Mouse (Mus musculus) spleen, adult 18-20 months (tissue): Measurements from ENCODE around the gene Gmppb.
"Not testable (repeated sequence)": the region's sequence is repeated elsewhere in the genome, so short reads cannot be mapped to it uniquely, and the experiment has no call there.

Experiments used
- DNase-seq, 2 experiments: peaks; one replicate each; pipeline ENCODE4 v3.0.0; 2022; ENCODE audit warnings: mixed read lengths in 2 of 2

Gene Gmppb

DNA sequence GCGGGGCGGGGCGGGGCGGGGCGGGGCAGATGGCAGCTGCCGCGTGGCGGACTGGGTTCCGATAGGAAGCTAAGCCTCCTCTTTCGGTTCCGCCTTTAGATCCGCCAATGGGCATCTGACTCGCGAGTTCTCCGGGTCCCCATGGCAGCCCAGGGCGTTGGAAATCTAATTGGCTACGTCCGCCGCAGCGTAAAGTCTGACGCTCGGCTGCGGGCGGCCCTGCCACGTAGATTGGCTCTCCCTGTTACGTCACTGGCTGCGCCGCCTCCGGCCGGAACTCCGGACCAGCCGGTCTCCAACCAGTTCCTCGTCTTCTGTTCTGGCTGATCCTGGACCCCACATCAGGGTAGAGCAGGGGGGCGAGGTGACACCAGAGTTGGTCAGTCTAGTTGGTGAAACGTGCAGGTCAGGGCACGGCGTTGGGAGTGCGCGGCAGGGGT, at the start of gene Gmppb:
Gene Gmppb, plus strand, starts transcription at position 227 of the 440 bp plus-strand sequence.
- DNase-seq, result peak; percentile 89 to 96

DNA sequence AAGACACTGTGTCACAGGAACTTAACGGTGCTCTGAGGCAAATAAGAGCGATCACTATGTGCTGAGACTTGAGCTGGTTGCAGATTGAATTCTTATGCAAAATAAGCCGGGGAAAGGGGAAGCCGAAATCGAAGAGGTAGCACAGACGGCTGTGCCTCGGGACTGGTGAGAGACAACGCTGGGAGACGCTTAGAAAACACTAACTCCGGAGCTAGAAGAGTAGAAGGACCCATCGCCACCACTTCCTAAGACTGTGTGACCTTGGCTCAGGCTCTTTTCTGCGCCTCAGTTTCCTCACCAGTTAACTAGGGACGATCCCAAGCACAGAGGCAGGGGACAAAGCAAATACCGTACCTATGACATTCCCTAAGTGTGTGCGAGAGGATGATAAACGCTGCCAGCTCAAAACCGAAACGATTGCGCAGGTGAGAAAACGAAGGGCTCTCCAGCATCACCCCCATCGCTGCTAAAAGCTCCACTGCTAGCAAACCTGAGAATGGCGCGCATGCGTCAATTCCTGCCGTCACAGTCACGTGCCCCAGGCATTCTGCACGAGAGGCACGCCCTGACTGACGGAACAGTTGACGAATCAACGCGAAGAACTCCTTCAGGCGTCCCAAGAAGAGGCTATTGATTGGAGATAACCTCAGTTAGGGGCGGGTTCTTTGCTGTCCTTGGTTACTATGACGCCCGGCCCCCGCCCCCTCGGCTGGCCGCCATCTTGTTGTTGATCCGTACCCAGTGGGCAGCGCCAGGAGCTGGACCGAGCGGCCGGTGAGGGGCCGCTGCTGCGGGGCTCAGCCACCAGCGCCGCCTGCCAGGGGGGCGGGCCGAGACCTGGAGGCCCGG, 46.9 kb upstream of the Gmppb start, which contains the start of gene Ip6k1:
Gene Ip6k1, plus strand, starts transcription at position 580 of the 849 bp plus-strand sequence.
- peak; percentile 99 for DNase-seq

DNA sequence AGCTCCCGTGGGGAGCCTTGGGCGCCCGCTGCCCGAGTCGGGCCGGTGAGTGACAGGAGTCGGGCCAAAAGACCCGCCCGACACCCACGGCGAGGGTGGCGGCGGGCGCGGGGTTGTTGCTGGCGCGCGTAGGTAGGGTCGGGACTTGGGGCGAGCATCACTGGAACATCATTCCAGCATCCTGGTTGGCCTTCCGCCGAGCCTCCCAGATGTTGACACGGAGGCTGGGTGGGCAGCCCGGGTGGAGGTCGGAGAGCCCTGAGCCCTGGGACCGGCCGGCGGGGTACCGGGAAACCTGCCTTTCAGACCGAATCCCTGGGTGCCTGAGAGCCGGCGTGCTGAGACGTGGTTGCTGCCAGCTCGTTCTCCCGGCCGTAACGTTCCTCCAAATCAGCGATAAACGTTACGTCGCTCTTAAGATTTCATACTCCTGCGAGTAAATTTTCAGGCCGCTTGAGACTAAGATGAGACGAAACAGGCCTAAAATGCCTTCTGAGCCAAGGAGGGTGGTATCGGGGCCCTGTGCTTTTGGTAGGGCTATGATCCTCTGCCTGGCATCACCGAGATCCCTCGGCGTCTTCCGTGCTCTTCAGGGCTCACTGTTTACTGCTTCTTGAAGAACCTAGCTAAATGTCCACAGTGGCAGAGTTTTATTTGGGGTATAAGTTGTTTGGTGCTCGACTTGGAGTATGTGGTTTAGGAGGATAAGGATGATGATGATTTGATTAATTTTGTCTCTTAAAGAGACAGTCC, 46.1 kb upstream of the Gmppb start:
- no peak for DNase-seq

DNA sequence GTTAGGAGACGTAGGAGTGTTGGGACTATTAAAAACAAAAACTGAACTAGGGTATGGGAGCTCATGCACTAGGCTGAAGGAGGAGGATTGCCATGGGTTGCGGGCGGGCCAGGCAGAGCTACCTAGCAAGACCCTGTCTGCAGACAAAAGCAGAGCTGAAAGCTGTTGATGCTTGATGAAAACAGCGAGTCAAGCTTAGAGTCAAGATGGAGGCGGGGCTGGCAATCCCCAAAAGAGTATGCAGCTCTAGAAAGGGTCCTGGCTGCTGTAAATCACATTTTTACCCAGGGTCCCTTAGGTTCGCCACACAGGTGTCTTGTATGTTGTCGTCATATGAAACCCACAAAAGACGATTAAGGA, 45.5 kb upstream of the Gmppb start:
- peak in 1 of 2 experiments; percentile 16 for DNase-seq

DNA sequence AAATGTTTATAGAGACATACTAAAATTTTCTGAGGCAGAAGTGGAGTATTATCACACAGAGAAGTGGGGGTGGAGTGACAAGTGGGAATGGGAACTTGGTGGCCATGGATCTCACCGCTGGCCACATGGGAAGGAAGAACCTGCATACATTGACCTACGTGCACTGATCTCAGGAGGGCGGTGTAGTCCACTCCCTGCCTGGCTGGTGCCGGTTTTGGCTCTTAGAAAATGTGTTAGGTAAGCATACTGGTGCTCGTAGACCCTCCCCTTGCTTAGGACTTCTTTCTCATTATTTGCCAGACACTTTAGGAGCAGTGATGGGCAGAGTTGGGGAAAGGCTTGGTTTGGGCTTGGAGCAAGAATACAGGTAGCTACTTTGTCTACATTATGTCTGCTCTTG, 41.0 kb upstream of the Gmppb start:
- DNase-seq, result no peak

DNA sequence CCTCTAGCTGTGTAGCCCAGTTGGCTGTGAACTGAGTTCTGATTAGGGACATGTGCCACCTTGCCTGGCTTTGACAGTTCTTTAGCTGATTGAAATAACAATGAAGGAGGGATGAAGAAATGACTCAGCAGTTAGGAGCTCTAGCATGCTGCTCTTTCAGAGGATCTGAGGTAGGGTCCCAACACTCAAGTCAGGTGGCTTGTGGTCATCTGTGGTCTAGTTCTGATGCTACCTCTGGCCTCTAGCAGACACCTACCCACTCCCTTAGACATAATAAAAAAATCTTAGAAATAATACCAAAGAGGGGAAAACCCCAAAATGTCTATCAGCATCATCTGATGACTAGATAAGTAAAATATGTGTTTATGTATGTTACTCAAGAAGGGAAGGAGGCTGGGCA, 38.7 kb upstream of the Gmppb start:
- DNase-seq, result no peak

DNA sequence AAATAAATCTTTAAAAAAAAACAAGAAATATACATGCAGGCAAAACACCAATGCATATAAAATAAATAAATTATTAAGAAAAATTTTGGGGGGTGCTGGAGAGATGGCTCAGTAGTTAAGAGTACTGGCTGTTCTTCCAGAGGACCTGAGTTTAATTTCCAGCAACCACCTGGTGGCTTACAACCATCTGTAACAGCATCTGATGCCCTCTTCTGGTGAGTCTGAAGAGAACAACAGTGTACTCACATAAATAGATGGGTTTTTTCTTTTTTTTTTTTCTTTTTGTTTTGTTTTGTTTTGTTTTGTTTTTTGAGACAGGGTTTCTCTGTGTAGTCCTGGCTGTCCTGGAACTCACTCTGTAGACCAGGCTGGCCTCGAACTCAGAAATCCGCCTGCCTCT, 35.5 kb upstream of the Gmppb start:
- not testable (repeated sequence) for DNase-seq

DNA sequence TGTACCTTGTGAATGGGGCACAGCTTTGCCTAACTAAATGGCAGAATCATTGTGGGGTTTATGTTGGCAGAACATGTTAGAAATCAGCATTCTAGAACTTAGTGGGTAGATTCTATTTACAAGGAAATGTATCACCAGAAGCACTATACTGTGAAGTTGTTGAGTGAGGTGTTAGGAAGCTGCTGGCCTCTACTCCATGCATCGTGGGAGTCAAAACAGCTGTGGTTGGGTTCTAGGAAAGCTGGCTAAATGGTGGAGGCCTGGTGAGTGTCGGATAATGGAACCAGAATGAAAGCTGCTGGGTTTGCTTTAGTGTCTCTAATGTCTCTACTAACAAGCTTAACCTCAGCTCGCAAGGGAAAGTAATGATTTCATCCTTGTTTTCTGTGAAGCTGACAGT, 31.9 kb upstream of the Gmppb start:
- no peak for DNase-seq

DNA sequence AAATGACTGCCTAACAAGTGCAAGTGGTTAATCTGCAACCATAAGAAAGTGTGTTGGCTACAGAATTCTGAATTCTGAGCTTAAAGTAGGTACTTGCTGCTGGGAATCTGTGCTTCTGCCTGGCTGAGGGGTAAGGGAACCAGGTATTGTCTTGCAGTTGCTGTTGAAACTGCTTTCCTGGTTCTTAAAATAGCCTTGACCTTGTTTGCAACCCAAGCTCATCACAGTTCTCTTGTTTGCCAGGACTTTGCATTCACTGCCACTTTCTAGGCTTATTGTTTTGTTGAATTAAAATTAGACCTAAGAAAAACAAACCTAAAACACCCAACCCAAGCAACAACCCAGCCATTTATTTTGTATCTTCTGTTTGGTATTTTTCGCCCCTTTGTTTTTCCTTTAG, 28.3 kb upstream of the Gmppb start:
- no peak for DNase-seq

DNA sequence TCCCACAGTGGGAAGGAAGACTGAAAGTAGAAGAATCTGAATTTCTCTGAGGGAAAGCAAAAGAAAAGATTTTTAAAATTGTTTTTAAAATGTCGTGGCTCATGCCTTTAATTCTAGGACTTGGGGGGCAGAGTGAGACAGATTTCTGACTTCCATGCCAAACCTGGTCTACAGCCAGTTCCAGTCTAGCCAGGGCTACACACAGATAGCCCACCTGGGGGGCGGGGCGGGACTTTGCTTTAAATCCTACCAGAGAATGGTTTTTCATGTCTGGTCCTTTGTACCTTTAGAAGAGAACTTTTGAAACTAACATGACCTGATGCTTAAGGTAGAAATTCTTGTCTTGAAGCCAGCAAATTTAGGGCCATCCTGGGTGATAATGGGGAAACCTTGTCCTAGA, 25.8 kb upstream of the Gmppb start:
- DNase-seq, result no peak

DNA sequence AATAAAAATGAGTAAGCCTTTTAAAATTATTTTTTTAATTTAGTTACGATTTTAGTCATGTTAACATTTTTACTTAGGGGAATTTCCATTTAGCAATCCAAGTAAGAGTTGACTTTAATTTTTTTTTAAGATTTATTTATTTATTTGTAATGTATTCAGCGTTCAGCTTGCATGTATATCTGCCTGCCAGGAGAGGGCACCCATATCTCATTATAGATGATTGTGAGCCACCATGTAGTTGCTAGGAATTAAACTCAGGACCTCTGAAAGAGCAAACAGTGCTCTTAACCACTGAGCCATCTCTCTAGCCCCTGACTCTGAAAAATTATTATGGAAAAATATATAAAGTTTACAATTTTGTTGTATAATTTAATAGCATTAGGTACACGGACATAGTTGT, 22.5 kb upstream of the Gmppb start:
- DNase-seq, result no peak

DNA sequence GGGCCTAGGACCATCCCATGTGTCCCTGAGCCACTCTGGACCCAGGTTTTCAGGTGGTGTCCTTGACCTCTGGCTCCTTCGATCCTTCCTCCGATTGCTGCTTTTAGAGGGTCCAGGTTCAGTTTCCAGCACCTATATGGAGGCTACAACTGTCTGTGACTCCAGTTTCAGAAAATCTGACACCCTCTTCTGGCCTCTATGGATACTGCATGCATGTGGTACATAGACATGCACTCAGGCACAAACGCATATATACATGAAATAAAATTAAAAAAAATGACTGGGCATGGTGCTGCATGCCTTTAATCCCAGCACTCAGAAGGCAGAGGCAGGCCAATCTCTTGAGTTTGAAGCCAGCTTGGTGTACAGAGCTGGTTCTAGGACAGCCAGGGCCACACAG, 21.2 kb upstream of the Gmppb start:
- no peak for DNase-seq

DNA sequence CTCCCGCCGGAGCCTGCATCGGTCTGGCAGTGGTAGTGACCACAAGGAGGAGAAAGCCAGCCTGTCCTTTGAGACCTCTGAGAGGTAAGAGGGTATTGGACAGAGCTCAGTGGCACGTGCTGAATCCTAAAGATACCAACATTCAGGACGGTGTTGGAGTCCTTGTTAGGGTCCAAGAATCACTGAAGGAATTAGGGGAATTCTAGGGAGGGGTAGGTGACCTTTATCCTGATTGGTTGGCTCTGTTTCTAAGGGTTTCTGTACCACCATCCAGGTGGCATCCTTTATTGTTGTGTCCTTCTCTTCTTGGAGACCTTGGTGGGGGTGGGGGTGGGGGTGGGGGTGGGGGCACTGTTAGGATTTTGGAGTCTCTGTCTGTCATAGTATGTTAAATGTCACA, 16.9 kb upstream of the Gmppb start:
- DNase-seq, result no peak

DNA sequence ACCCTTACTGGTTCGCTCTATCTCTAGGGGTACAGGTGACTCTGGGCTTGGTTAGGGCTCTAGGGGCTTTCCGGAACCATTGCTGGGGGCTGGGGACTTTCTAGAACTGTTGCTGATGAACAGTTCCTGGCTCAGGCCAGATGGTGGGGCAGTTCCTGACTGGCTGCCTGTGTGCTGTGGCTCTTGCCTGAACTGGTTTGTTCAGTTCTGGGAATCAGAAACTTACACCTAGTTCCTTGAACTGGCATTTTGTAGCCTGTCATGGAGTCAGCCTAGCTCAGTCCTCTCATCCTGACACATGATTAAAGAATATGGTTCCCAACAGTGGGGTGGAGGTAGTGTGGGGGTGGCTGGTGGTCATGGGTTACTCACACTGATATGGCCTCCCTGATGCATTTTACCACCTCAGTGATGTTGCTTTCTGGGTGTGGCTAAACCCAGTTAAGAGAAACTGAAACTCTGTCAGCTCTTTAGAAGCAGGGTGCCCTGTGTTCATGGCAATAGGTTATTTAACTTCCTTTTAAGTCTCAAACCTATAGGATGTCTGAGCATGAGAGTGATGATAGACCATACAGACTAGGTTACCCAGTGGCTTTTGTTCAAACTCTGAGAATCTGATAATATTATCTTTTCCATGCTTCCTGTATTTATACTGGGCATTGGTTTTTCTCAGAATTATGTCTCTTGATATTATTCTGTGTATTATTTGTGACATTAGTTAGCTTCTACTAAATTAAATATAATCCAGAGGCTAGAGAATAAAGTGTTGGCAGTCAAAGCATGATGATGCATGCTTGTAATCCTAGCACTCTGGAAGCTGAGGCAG, 13.5 kb upstream of the Gmppb start:
- DNase-seq, result no peak

DNA sequence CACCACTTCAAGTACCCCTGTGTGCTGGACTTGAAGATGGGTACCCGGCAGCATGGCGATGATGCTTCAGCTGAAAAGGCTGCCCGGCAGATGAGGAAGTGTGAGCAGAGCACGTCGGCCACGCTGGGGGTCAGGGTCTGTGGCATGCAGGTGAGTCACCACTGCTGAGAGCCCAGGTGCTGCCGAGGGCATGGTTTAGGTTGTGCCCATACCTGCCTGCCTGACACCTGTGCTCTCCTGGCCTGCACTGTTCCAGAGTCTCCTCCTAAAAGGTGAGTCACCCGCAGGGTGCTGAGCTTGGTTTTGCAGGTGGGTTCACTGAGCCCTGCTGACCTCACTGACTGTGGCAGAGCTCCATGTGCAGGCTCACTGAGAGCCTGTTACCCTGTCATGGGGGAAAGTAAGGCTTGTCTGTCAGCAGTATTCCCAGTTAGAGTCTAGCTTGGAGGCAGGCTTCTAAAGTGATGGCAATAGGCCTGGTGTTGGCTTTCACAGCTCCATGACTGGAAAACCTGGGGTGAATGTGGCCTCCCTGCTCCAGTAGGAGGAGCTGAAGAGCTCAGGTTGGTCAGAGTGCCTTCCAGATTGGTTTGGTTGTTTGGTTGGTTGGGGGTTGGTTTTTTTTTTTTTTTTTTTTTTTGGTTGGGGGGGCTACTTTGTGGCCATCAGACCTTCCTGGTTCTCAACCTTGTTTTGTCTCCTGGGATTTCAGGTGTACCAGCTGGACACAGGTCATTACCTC, 4.1 kb upstream of the Gmppb start:
- DNase-seq, result no peak

DNA sequence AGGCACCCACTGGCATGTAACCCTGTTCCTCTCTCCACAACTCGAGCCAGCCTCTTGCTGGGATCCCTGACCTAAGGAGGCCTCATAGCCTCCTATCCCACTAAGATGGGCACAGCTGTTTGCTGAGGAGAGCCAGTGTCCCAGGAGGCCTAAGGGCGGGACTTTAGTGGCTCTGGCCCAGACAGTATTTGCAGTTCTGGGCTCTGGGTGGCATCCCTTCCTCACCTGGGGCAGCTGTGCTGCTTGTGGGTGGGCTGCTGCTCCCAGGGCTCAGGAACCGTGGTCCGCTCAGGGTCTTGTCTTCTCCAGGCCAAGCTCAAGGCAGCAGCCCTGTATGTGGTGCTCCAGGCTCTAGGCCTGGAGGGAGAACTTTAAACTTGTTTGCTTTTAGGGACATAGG, 2.5 kb upstream of the Gmppb start:
- no peak for DNase-seq

DNA sequence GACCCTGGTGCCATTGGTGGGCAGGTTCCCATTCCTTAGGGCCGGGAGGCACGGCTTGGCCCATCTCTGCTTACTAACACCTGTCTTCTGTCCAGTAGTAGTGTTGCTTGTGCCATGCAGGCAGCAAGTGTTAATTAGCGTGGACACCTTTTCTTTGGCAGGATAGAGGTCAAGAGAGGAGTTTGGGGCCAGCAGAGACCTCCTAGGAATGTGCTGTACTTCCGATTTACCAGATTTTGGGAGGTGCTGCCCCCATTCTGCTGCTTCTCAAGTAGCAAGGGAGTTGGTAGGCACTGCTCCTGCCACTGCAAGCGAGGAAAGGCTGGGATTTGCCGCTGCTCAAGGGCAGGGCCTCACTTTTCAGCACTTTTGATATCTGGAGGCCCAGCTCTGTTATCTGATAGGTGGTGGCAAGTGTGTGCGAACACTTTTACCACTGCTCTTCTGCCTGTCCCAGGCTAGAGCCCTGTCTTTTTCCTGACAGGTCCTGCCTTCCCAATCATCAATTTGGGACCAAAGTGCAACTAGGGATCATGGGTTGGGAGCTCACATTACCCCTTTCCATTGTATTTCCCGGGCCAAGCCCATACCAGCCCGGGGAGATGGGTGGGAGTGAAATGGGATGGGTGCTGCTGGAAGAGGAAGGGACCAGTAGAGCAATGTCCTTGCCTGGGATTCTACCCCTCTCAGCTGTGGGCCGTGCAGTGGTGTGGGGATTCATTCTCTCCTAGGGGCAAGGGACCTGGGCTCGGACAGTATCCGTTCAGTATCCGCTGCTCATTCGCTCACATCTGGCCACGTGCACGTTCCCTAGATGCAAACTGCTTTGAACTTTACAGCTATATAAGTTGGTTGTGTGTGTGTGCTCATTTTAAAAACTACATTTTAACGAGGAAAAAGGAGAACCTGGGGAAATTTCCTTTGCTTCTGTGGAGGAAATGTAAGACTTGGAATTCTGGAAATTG, 1.2 kb upstream of the Gmppb start:
- no peak for DNase-seq

DNA sequence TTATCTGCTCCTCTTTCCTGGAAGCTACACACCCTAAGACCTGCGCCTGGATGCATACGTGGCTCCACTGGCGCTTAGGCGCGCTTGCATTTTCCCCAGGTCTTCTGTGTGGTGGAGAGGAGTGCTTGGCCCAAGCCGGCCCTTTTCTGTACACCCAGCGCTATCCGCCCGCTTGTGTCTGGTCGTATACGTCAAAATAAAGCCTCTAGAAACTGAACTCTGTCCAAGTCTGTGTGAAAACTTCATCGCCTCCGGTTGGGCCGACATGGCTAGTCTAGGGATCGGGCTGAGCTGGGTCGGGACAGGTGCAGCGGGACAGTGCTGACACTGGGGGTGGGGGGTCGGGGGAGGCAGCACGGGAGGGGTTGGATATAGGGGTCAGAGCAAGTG, 481 bp upstream of the Gmppb start:
- no peak for DNase-seq

DNA sequence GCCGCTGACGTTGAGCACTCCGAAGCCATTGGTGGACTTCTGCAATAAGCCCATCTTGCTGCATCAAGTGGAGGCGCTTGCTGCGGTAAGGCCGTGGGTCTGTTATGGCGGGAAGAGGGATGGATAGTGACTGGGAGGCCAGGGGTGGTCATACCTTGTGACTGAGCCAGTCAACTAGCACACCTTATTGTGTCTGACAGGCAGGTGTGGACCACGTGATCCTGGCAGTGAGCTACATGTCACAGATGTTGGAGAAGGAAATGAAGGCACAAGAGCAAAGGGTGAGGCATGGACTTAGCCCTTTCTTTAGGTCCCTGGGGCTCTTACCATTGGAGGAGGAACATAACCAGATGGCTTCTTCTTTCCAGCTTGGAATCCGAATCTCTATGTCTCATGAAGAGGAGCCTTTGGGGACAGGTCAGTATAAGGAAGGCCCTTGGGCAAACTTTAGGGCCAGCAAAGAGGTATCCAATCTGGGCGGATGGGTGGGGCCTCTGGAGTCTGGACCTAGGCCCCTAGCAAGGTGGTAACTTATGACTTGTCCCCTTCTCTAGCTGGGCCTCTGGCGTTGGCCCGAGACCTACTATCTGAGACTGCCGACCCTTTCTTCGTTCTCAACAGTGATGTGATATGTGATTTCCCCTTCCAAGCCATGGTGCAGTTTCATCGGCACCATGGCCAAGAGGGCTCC, 664 bp downstream of the Gmppb start:
- no peak for DNase-seq

DNA sequence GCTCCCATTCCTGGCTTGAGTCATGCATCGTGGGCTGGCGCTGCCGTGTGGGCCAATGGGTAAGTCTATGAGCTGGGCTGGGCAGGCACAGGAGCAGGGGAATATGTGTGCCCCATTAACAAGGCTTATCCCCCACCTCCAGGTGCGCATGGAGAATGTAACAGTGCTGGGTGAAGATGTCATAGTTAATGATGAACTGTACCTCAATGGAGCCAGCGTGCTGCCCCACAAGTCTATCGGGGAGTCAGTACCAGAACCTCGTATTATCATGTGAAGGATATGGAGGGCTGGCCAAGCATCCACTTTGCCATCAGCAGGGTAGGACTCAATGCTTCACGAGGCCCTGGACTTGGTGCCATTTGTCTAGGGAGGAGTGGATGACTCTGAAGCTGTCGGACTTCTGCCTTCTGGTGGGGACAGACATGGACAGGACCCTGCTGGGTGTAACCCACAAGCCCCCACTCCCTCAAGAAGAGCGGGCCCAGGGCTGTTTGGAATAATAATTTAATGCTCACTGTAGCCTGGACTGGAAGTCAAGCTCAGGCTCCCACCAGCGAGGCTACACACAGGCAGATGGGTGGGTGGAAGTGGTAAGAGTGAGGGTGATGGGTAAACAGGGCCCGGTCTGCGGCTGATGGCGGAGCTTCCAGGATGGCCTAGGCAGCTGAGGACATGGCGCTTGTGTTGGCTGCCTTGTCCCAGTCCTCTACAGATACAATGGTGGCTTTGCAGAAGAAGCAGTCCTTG, 2.3 kb downstream of the Gmppb start:
- no peak for DNase-seq
